Mouse (Mus musculus): Measurements from ENCODE around the gene Chrna3.

Chrna3 gene

DNA sequence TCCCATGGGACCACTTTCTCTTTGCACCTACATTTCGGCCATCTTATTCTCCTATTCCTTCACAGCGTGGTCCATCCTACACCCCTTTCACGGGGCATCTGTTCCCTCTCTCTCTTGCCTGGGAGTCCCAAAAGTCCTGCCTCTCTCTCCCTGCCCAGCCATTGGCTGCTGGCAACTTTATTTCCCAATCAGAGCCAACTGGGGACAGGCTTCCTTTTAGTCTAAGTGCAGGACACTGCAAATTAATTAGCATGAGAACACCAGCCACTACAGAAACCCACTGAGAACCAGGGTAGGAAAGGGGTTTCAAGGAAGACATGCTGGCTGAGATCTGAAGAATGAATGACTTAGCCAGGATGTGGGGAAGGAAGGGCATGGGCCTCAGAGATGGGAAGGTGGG, 32.0 kb downstream of the Chrna3 start:
- no peak for DNase-seq

DNA sequence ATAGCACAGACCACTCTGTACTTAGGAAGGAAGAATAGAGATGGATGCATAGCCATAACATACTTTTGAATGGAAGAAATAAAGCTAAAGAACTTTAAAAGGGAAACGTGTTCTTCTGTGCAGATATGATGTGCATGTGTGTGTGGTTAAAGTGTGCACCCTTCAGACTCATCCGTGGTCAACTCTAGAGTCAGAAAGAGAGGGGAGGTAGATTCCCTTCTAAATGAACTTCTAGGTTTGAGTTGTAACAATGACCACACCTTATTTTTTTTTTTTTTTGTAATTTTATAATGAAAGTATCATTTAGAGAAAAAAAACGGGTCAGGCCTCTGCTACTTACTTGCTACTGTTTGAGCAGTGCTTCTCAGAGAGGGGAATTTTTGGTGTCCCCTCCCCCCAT, 36.0 kb downstream of the Chrna3 start:
- no peak for DNase-seq

DNA sequence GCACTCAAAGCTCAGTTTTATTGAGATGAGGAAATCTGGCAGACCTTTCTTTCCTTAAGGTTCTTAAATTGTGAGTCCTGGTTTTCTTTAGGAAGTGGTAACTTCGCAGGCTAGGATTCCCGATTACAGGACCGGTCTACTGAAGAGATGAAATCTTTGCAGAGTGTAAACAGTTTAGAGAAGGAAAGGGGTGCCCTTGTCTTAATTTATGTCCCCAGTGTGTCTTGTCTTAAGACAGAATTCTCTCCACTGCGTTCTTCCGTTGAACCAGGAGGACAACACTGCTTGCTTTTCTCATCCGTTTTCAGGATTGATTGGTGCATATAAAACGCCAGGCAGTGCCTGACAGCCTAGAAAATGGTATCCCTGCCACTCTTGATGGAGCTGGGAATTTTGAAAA, 44.0 kb downstream of the Chrna3 start:
- no peak for DNase-seq

DNA sequence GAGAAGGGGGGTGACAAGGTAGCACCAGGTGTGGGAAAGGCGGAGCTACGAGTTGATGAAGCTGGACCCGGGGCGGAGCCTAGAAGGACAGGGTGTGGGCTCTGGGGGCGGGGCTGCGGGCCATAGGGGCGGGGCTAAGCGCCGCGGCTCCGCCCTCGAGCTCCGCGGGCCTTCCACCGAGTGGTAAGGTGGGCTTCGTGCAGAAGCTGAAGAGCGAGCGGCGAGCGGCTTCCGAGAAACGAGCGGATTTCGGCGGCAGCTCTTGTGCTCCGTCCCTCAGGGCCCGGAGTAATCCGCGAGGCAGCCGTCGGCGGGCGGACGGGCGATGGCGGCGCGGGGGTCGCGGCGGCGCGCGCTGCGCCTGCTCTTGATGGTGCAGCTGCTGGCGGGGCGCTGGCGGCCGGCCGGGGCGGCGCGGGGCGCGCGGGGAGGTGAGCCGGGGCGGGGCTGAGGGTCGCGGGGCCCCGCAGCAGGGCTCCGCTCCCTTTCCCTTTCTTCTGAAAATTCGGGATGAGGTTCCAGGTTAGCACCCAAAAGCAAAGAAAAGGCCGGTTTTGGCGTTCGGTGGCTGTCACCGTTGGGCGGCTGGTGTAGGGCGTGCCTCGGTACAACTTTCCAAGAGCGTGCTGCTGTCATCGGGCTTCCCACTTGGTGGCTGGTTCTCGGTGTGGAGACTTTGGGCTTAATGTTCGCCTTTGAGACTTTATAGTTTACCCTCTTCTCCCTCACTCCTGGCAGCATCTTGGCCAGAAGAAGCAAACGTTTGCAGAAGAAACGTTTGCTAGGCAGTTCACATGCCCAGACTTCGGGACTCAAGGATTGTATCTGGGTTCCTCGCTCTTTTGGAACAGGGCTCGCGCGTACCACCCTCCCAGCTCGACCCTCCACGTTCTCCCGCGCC, 44.8 kb downstream of the Chrna3 start:
- DNase-seq, result peak; percentile 66 to 77

DNA sequence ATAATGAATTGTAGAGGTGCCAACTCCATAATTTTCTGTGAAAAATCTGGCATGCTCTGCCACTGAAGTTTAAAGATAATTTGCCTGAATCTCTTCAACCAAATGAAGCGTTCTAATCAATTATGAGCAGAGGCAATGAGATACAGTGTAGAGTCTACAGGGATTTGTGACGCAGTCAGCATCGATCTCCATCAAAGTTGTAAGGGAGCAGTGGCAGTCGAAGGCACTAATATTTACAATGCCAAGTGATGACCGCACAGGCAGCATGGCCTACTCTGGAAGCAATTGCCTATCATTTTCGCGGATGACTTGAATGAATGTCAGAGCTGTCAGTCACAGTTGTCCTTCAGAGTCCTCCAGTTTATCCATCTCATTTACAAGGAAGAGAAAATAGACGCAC, 45.7 kb downstream of the Chrna3 start, which contains the start of gene Chrna5:
Gene Chrna5, plus strand, starts transcription at position 207 of the 400 bp plus-strand sequence.
- no peak for DNase-seq

DNA sequence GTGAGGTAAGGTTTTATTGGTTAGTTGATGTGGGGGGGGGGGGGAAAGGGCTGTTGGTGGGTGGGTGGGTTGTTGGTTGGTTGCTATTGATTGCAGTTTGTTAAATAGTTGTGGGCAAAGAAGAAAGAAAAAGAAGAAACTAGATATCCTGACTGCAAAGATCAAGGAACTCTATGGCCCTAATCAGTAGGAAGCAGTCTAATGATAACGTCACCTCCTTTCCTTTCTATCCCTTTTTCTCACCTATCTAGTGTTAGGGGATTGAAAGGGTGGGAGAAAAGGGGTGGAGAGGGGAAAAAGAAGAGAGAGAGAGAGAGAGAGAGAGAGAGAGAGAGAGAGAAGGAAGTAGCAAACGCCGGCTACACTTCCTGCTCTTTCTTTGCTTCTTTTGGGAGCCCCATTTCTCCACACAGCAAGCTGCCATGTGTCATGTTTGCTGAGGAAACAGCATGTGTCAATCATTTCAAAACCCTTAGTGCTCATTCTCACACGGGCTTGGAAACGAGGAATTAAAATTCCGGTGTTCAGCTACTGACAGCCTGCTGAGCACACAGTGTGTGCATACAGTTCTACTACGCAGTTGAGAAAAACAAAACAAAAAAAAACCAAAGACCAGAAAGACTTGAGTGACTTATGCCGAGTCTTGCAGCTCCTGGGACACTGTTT, 56.3 kb downstream of the Chrna3 start:
- DNase-seq, result no peak

DNA sequence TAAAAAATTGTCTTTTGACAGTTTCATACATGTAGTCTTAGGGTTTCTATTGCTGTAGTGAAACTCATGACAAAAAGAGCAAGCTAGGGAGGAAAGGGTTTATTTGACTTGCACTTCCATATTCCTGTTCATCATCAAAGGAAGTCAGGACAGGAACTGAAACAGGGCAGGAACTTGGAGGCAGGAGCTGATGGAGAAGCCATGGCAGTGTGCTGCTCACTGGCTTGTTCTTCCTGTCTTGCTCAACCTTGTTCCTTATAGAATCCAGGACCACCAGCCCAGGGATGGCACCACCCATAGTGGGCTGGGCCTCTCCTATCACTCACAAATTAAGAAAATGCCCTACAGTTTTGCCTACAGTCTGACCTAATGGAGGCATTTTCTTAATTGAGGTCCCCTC, 62.7 kb downstream of the Chrna3 start:
- no peak for DNase-seq

DNA sequence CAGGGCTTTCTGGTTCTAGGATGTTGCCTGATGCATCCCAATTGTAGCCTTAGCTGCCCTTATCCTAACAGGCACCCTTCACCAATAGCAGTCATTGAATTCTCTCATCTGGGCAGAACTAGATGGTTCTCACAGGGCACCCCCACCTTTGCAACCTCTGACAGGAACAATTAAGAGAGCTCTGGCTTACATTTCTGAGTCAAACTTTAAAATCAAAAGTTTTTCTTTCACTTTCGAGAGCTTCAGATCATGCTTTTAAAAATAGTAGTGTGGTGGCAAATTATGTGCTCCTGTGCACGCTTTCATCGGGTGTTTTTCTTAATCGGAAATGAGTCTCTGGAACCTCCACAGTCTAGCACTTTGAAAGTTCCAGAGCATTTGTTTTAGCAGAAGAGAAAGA, 65.3 kb downstream of the Chrna3 start:
- no peak for DNase-seq
